Mouse (Mus musculus) embryonic facial prominence, embryonic 12.5 days (tissue): ENCODE measurements around the gene Ifitm5. TPM values are rescaled to one million over a fixed set of nuclear protein-coding genes. Genes with fewer than 3 reads are reported as not detected.

ENCODE experiments used
- ATAC-seq: fragments of 200-750 bp; cut with Nextera tagmentation; 2 replicates; pipeline ENCODE4 v1.8.0; 2017; ENCODE audit not compliant: insufficient number of reproducible peaks, insufficient read depth, low FRiP score, low TSS enrichment
- H3K27ac ChIP-seq: fragments of 300-500 bp; sonication (generic); 2 replicates; pipeline ENCODE4 v1.5.1; 2016; ENCODE audit warnings: mild to moderate bottlenecking
- H3K27me3 ChIP-seq: fragments of 300-500 bp; sonication (generic); 2 replicates; pipeline ENCODE4 v1.6.1; 2016; ENCODE audit warnings: mild to moderate bottlenecking, moderate library complexity
- H3K36me3 ChIP-seq: fragments of 300-500 bp; sonication (generic); 2 replicates; pipeline ENCODE4 v1.6.1; 2016; ENCODE audit warnings: mild to moderate bottlenecking
- H3K4me1 ChIP-seq: fragments of 300-500 bp; sonication (generic); 2 replicates; pipeline ENCODE4 v1.6.1; 2016
- H3K4me2 ChIP-seq: fragments of 300-500 bp; sonication (generic); replicated peaks from 2 replicates; pipeline ENCODE4 v1.6.1; 2016; ENCODE audit warnings: mild to moderate bottlenecking, moderate library complexity
- H3K4me3 ChIP-seq: fragments of 300-500 bp; sonication (generic); 2 replicates; pipeline ENCODE4 v1.5.1; 2016; ENCODE audit warnings: mild to moderate bottlenecking
- H3K9ac ChIP-seq: fragments of 300-500 bp; sonication (generic); 2 replicates; pipeline ENCODE4 v1.6.1; 2016; ENCODE audit warnings: mild to moderate bottlenecking, moderate library complexity
- H3K9me3 ChIP-seq: fragments of 300-500 bp; sonication (generic); 2 replicates; pipeline ENCODE4 v1.6.1; 2016; ENCODE audit warnings: mild to moderate bottlenecking, moderate library complexity
- WGBS: fragments of 180-500 bp; shearing (Covaris S2); methylation state at CpG from one replicate; pipeline ENCODE4 v1.1.7; 2016; 5-methylcytosine and 5-hydroxymethylcytosine counted together
- polyA plus RNA-seq: library from polyadenylated mRNA; unstranded; fragments of >200 nt; fragmentation: Nextera tagmentation; extraction: Ambion mirVana; gene quantifications from 2 replicates; pipeline ENCODE4 v1.2.1, GENCODE M21; 2016

Ifitm5 gene
- polyA plus RNA-seq, 1 experiment from 2014 or later, result 4.5 TPM

DNA sequence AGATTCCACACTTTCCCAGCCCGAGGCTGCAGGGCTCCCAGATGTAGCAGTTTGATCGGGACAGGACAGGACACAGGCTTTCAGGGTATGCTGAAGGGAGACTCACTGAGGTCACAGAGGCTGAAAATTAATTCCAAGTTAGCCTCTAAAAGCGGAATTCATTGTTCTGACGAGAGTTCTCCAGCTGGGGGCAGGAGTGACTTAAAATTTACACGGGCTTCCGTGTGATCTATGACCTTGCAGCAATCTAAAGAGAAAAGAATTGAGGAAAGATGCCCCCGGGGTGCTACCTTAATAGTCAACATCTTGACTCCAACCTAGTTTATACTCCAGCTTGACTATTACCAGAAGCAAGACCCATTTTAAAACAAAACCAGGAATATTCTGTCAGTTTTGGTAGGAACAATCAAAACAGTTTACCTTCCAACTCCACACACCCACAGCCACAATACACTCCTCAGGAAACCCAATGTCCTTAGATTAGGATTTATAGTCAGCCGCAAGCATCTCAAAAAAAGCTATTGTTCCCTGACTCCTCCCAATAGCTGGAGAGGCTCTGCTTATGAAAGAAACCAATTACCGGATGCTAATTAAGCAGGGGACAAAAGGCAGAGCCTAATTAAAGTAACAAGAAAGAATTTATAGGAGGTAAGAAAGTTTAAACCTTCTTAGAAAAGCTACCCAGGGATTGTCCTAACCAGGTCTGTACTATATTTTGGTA, 9.2 kb upstream of the Ifitm5 start:
- Histone ChIP-seq H3K4me3 (no peak overlapping the region), H3K9ac (no peak overlapping the region), H3K27me3 (no peaks in the 10 kb centered on the region), H3K4me1 (peaks cover 12% of the 10 kb centered on the region), H3K4me2 (no peak overlapping the region), H3K36me3 (no peaks in the 10 kb centered on the region), H3K27ac (no peak overlapping the region), H3K9me3 (no peaks in the 10 kb centered on the region)
- WGBS, result 6% methylated on average over 9 of the region's 9 CpGs
- ATAC-seq, result no peak

DNA sequence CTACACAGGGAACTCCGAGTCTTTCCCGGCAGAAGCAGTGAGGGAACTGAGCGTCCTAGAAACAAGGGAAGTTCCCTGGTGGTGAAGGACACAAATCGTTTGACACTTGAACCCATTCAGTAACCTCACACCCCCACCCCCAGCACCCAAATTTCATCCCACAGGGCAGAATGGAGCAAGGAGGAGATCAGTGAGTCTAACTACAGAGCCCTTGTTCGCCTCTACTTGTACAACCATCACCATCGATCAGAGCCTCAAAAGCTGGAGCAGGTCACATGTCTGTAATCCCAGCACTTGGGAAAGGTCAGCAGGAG, 6.4 kb upstream of the Ifitm5 start:
- H3K4me1 ChIP-seq, result peaks cover 36% of the 10 kb centered on the region
- no peak overlapping the region for H3K9ac ChIP-seq
- H3K36me3 ChIP-seq, result peaks cover 7% of the 10 kb centered on the region; the same call in 1 of the 2 replicates
- no peaks in the 10 kb centered on the region for H3K27me3 ChIP-seq
- peak overlapping the region; percentile 96 for H3K27ac ChIP-seq
- peak; percentile 1; the same call in 1 of the 2 replicates for ATAC-seq
- WGBS, result 34% methylated on average over 6 of the region's 6 CpGs
- H3K9me3 ChIP-seq, result no peaks in the 10 kb centered on the region
- H3K4me2 ChIP-seq, result peak overlapping the region; percentile 87
- 0 out of 2 replicates have a peak overlapping the region, but pooled peaks have one; percentile 66 for H3K4me3 ChIP-seq

DNA sequence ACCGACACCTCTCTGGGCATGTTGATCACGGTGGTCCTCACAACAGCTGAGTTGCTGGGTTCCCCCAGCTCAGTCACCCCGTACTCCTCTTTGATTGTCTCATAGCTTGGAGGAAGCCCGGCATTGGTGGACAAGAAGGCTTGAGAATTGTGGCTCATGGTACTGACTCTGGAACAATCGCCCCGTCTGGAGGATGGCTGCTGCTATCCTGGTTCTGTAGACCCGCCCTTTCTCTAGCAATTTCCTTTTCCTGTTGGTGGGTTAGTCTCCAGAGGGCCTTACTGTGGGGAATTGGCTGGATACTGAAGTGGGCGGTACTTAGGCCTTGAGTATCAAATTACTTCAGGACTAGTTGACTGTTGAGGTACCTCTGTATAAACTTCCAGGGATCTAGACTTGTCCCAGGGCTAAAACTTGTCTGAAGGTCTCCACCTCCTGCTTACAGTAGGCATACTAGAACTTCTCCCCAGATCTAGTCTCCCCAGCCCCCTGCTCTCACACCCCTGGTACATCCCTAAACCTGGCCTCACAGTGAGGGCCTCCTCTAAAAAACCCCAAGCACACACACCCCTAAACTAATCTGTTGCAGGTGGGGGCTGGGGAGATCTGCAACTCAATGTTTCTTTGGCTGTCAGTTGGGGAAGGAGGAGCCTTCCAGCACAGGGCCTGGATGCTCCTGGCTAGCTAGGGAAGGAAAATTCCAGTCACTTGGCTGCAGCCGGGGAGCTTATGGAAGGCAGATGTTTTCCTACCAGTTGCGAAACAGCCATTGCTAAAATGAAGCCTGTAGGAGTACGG, 5.9 kb upstream of the Ifitm5 start, which contains the start of the genes Gm45717 and Ifitm2:
Gene Gm45717 (minus strand): TSS at position 180 of the 798 bp plus-strand sequence.
Gene Ifitm2 (minus strand): TSS at position 230 of the 798 bp plus-strand sequence.
- H3K27me3 ChIP-seq, result no peaks in the 10 kb centered on the region
- H3K27ac ChIP-seq, result peak within 1 kb of the TSS; percentile 96
- H3K9ac ChIP-seq, result peak within 1 kb of the TSS; percentile 78
- ATAC-seq, result peak; percentile 80
- H3K4me3 ChIP-seq, result peak within 1 kb of the TSS; percentile 66
- H3K4me1 ChIP-seq, result peaks cover 42% of the 10 kb centered on the region
- 7% methylated on average over 11 of the region's 11 CpGs for WGBS
- peaks cover 7% of the 10 kb centered on the region; the same call in 1 of the 2 replicates for H3K36me3 ChIP-seq
- H3K9me3 ChIP-seq, result no peaks in the 10 kb centered on the region
- peak within 1 kb of the TSS; percentile 87 for H3K4me2 ChIP-seq

DNA sequence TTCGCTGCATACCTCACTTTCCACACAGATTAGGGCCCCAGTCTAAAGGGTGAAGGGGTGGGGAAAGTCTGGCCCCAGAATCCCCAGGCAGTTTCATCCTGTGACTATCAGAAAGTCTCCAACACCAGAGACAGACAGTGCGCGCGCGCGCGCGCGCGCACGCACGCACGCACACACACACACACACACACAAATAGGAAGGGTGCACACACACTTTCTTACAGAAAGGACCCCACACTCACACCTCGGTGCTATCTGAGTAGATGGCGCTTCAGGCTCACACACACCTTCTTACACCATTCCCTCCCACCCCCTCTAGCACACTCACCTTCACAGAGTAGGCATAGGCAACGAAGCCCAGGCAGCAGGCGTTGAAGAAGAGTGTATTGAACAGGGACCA, 5.3 kb upstream of the Ifitm5 start:
- 10% methylated on average over 17 of the region's 17 CpGs for WGBS
- Histone ChIP-seq H3K9ac (peak overlapping the region; percentile 78), H3K4me1 (peaks cover 47% of the 10 kb centered on the region), H3K27ac (peak overlapping the region; percentile 96), H3K27me3 (no peaks in the 10 kb centered on the region), H3K4me2 (peak overlapping the region; percentile 87), H3K36me3 (peaks cover 8% of the 10 kb centered on the region), H3K4me3 (peak overlapping the region; percentile 66), H3K9me3 (no peaks in the 10 kb centered on the region)
- peak; percentile 36; the same call in 1 of the 2 replicates for ATAC-seq

DNA sequence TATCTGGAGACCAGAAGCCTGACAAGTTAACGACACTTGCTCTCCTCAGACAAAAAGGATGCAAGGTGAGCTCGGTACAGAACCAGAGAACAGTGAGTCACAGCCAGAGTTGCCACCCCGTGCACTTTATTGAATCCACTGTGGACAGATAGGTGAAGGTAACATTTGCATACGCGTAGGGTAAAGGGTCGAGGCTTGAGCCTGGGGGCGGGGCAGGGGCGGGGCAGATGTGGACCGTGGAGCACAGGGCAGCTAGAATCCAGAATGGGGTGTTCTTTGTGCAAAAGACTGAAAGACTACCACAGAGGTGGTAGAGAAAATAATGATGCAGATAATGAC, 4.6 kb upstream of the Ifitm5 start:
- peaks cover 53% of the 10 kb centered on the region for H3K4me1 ChIP-seq
- H3K27me3 ChIP-seq, result no peaks in the 10 kb centered on the region
- peak overlapping the region; percentile 78 for H3K9ac ChIP-seq
- peaks cover 15% of the 10 kb centered on the region for H3K36me3 ChIP-seq
- peak overlapping the region; percentile 96 for H3K27ac ChIP-seq
- WGBS, result 8% methylated on average over 9 of the region's 9 CpGs
- no peak for ATAC-seq
- H3K4me3 ChIP-seq, result peak overlapping the region; percentile 66
- peak overlapping the region; percentile 87 for H3K4me2 ChIP-seq
- no peaks in the 10 kb centered on the region for H3K9me3 ChIP-seq

DNA sequence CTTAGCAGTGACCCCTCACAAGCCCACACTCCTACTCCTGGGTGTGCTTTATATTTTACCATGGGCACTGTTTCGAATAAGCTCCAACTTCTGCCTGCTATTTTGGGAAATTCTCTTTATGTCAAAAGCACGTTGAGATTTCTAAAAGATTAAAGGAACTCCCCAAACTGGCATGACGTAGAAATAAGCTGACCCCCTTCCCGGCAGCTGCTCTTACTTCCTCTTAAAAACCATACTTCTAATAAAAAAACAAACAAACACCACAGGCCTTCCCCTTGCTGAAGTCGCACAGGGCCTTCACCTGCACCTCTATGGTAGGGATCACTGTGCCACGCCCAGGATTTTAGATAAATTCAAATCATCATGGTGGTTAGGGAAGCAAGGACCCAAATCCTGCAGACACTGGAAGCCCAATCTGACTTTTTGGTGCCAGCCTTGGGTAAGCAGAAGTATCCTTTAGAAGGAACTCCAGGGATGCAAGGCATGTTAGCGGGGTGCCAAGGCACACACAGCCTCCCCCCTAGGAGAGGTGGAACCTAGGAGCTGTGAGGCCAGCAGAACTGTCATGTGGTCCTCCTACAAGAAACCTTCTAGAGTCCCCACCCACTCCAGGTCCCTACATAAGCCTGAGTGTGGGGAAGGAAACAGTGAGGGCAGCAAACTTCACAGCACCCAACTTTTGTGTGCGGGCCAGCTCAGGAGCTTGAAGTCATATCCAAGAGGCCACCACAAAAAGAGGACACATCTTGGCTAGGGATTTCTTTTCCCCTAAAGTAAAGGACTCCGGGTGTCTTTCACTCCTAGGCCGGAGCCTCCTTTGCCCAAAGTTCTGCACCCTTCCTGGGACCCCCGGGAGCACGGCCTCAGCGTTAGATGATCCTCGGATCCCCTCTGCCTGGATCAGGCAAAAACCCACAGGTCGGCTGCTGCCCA, 4.0 kb upstream of the Ifitm5 start:
- peaks cover 21% of the 10 kb centered on the region for H3K36me3 ChIP-seq
- no peaks in the 10 kb centered on the region for H3K9me3 ChIP-seq
- peaks cover 53% of the 10 kb centered on the region for H3K4me1 ChIP-seq
- peak overlapping the region; percentile 78 for H3K9ac ChIP-seq
- H3K4me3 ChIP-seq, result peak overlapping the region; percentile 66
- no peaks in the 10 kb centered on the region for H3K27me3 ChIP-seq
- 57% methylated on average over 15 of the region's 15 CpGs for WGBS
- H3K4me2 ChIP-seq, result peak overlapping the region; percentile 87
- no peak for ATAC-seq
- H3K27ac ChIP-seq, result peak overlapping the region; percentile 48; the same call in 1 of the 2 replicates

DNA sequence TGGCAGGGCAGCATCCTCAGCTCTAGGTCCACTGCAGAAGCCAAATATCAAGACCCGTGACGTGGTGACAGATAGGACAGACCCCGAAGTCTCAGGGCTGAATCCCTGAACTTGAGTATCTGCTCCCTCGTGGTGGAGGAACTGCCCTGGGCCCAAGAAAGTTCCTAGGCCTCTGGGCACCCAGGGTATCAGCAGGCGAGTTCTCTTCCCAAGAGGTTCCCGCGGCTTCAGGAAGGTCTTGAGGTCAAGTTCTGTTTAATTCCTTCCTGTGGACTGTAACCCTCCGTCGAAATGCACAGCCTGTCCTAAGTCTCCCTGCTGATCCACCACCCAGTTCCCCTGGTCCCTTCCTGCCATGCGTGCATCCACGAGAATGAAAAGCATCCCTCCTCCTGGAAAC, 3.0 kb upstream of the Ifitm5 start:
- Histone ChIP-seq H3K36me3 (peaks cover 30% of the 10 kb centered on the region), H3K9ac (no peak overlapping the region), H3K4me3 (no peak overlapping the region), H3K27me3 (no peaks in the 10 kb centered on the region), H3K4me1 (peaks cover 53% of the 10 kb centered on the region), H3K27ac (no peak overlapping the region), H3K4me2 (0 out of 2 replicates have a peak overlapping the region, but pooled peaks have one; percentile 87), H3K9me3 (no peaks in the 10 kb centered on the region)
- no peak for ATAC-seq
- 78% methylated on average over 11 of the region's 11 CpGs for WGBS

DNA sequence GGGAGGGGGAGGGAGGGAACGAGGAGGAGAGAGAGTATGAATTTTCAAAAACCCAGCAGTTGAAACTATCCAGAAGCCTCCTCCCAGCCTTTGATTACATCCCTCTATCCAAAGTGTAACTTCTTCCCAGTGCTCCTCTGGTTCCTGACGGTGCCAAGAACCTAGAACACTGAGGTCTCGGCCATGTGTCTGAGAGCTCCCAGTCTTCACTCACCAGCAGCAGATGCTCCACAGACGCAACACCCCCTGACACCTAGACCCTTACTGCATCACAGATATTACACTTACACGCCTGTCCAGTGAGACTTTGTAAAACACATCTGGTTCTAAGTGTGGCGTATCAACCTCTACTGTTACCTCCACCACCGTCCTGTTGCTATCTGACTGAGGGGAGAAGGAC, 2.4 kb upstream of the Ifitm5 start:
- H3K4me2 ChIP-seq, result no peak overlapping the region
- no peak overlapping the region for H3K27ac ChIP-seq
- no peaks in the 10 kb centered on the region for H3K9me3 ChIP-seq
- 80% methylated on average over 6 of the region's 7 CpGs for WGBS
- H3K9ac ChIP-seq, result no peak overlapping the region
- peaks cover 53% of the 10 kb centered on the region for H3K4me1 ChIP-seq
- ATAC-seq, result no peak
- H3K27me3 ChIP-seq, result no peaks in the 10 kb centered on the region
- no peak overlapping the region for H3K4me3 ChIP-seq
- peaks cover 37% of the 10 kb centered on the region for H3K36me3 ChIP-seq

DNA sequence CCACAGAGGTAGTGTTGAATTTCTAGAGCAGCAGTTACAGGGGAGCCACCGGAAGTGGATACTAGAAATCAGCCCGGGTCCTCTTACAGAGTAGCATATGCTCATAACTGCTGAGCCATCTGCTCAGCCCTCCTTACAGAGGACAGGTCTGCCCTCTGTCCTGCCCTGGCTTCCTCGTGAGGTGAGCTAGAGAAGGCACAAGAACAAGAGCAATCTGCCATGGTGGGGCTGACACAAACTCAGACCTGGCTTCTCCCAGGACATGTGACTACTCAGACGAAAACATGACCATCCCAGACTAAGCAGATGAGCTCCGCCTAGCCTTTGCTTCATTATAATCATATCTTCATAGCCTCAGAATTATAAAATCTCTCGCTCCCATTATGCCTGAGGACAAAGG, 1.7 kb upstream of the Ifitm5 start:
- peaks cover 44% of the 10 kb centered on the region for H3K36me3 ChIP-seq

DNA sequence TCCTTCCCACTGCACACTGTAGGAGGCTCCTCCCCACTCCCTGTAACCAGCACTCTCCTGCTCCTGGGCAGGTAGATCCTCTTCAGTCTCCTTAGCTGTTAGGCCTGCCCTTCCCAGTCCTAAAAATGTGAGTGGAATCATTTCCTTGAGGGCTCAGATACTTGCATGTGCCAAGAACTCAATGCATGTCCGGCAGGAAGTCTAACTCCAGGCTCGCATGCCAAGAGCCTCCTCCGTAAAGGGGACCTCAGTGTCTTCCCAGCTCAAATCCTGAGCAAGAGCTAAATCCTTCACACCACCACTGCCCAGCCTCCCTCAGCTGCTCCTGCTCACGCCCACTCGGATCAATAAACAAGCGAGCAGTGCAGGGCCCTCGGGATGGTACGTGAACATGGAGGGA, 960 bp upstream of the Ifitm5 start:
- no peak for ATAC-seq
- Histone ChIP-seq H3K4me1 (peaks cover 46% of the 10 kb centered on the region), H3K4me3 (no peak overlapping the region), H3K36me3 (peaks cover 51% of the 10 kb centered on the region), H3K27ac (peak overlapping the region; percentile 46; the same call in 1 of the 2 replicates), H3K4me2 (no peak overlapping the region), H3K27me3 (no peaks in the 10 kb centered on the region), H3K9me3 (no peaks in the 10 kb centered on the region), H3K9ac (no peak overlapping the region)
- 38% methylated on average over 8 of the region's 8 CpGs for WGBS

More for the DNA sequence above, 1.7 kb upstream of the Ifitm5 start:
- H3K4me1 ChIP-seq, result peaks cover 53% of the 10 kb centered on the region
- no peaks in the 10 kb centered on the region for H3K9me3 ChIP-seq
- H3K27me3 ChIP-seq, result no peaks in the 10 kb centered on the region
- no peak overlapping the region for H3K4me3 ChIP-seq
- ATAC-seq, result no peak
- no peak overlapping the region for H3K27ac ChIP-seq
- no peak overlapping the region for H3K9ac ChIP-seq
- H3K4me2 ChIP-seq, result no peak overlapping the region
- 63% methylated on average over 6 of the region's 6 CpGs for WGBS

DNA sequence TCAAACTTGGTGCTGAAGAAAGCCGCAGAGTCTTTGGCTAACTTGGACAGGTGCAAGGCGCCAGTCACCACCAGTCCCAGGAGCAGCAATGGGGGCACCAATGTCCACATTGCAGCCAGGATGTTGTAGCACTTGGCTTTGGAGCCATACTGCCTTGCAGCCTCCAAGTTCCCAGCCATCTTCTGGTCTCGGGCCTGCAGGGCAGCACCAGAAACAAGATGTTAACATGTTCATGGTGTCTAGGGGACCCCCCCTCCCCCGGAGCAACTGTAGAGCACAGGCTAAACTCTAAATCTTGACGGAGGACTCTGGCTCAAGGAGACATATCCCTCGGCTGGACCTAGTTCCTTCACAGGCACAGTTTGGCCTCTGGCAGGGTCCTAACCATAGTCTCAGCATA, 836 bp downstream of the Ifitm5 start:
- Histone ChIP-seq H3K4me3 (no peak overlapping the region), H3K27me3 (no peaks in the 10 kb centered on the region), H3K4me2 (no peak overlapping the region), H3K9me3 (no peaks in the 10 kb centered on the region), H3K27ac (no peak overlapping the region), H3K36me3 (peaks cover 63% of the 10 kb centered on the region), H3K9ac (no peak overlapping the region), H3K4me1 (peaks cover 39% of the 10 kb centered on the region)
- no peak for ATAC-seq
- 85% methylated on average over 6 of the region's 6 CpGs for WGBS
